In the genomic region with DNA sequence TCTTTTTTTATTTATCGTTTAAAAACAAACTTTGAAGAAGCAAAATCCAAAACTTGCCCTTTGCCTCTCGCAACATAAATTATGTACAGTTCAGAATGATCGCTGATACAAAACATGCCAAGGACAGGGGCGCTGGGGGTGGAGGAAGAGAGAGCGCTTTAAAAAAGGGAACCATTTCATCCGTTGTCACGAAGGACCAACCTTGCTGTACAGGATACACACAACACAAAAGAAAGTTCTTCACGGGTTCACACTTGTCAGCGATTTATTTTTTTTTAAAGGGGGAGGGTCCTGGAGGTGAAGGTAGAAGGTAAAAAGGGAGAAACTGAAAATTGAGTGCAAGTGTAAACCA, we compare ENCODE assay signal across 8 mouse cellular contexts. TPM values are rescaled to one million over a fixed set of nuclear protein-coding genes. Genes with fewer than 3 reads are reported as not detected.
DNase-seq lines count a peak whose midpoint lies in the region; ATAC-seq and TF ChIP-seq lines count a peak whose summit lies in the region.

No protein-coding gene starts in this region.

- H3K4me1 ChIP-seq in heart, embryonic 10.5 days: peaks cover 41% of the 10 kb centered on the region
- no peaks in the 10 kb centered on the region for H3K4me1 ChIP-seq in ES-Bruce4 (ENCODE audit: control insufficient read depth, insufficient read depth, low read length)
- H3K4me1 ChIP-seq in megakaryocyte, embryonic 14.5 days: peaks cover 68% of the 10 kb centered on the region

- no peak for TF ChIP-seq POLR2A in ES-Bruce4 (IDR thresholded peaks at IDR 0.05; ENCODE audit: insufficient read depth, low read length)

- no peaks in the 10 kb centered on the region for H3K9me3 ChIP-seq in heart, embryonic 10.5 days
- H3K9me3 ChIP-seq in ES-Bruce4 (replicated peaks; ENCODE audit: control insufficient read depth, insufficient read depth, low read length, poor library complexity, severe bottlenecking): no peaks in the 10 kb centered on the region
- H3K9me3 ChIP-seq in megakaryocyte, embryonic 14.5 days: no peaks in the 10 kb centered on the region

- peak overlapping the region; percentile 89 for H3K4me3 ChIP-seq in heart, embryonic 10.5 days
- peak overlapping the region; percentile 66 for H3K4me3 ChIP-seq in ES-Bruce4 (ENCODE audit: low read depth, low read length)
- H3K4me3 ChIP-seq in megakaryocyte, embryonic 14.5 days (replicated peaks): peak overlapping the region; percentile 97

- no peak for DNase-seq in heart, embryonic 10.5 days (ENCODE audit: low spot score)
- no peak for DNase-seq in heart, postnatal 10 days
- DNase-seq in cerebellum, adult 18-20 months: no peak
- DNase-seq in layer of hippocampus, adult 9-11 months: no peak
- DNase-seq in embryo, embryonic 10 days (ENCODE audit: low spot score): no peak

- H3K27me3 ChIP-seq in heart, embryonic 10.5 days (ENCODE audit: insufficient read depth, poor library complexity, severe bottlenecking): no peaks in the 10 kb centered on the region
- H3K27me3 ChIP-seq in ES-Bruce4 (ENCODE audit: control insufficient read depth, insufficient read depth, low read length, poor library complexity, severe bottlenecking): no peaks in the 10 kb centered on the region
- H3K27me3 ChIP-seq in megakaryocyte, embryonic 14.5 days (replicated peaks): no peaks in the 10 kb centered on the region

- peak overlapping the region; percentile 96 for H3K27ac ChIP-seq in heart, embryonic 10.5 days
- H3K27ac ChIP-seq in ES-Bruce4 (ENCODE audit: insufficient read depth, low read length): peak overlapping the region; percentile 82

- TF ChIP-seq EP300 in ES-Bruce4 (IDR thresholded peaks at IDR 0.05; ENCODE audit: insufficient read depth, low read depth, low read length): no peak

- TF ChIP-seq CTCF in ES-Bruce4 (IDR thresholded peaks at IDR 0.05; ENCODE audit: low read depth, low read length): no peak

- H3K36me3 ChIP-seq in heart, embryonic 10.5 days: peaks cover 49% of the 10 kb centered on the region
- H3K36me3 ChIP-seq in ES-Bruce4 (ENCODE audit: control insufficient read depth, insufficient read depth, low read length, poor library complexity, severe bottlenecking): peaks cover 23% of the 10 kb centered on the region
- peaks cover 62% of the 10 kb centered on the region for H3K36me3 ChIP-seq in megakaryocyte, embryonic 14.5 days (replicated peaks; ENCODE audit: low read length)

- WGBS in heart, embryonic 10.5 days: 17% methylated on average over 9 of the region's 9 CpGs

- peak overlapping the region; percentile 57 for H3K9ac ChIP-seq in ES-Bruce4 (ENCODE audit: low read depth, poor library complexity, severe bottlenecking)

- peak; percentile 46 to 70; a peak in 3 of 4 replicates for ATAC-seq in hematopoietic stem cell, adult 5-6 weeks (replicated peaks in 1 of 2; ENCODE audit: insufficient read depth in 1 of 2, low FRiP score in 2 of 2, low TSS enrichment in 1 of 2, low read depth in 1 of 2, poor library complexity in 2 of 2, severe bottlenecking in 2 of 2)

- intact Hi-C loops in heart, postnatal 10 days (cut with DNase I): loop anchor here (1.0 to 2.0 kb wide), 3 partner anchors 23 to 41 kb away; a partner anchor contains a TSS

RNA-seq across cellular contexts. Expression of a gene that starts 0.3 kb away (rescaled TPM):
- polyA plus RNA-seq in heart, embryonic 10.5 days (2016; fragmentation: Nextera tagmentation; extraction: Ambion mirVana): 95.0 and 97.7 TPM in 2 replicates
- 10 to 100 TPM; 93.7 to 94.3 TPM for total RNA-seq in heart, postnatal 10 days (2021)
- 51.0 and 61.0 TPM in 2 replicates for polyA plus RNA-seq in ES-Bruce4 (2011; ENCODE audit: insufficient read depth, insufficient read length, low read depth, missing spikeins)
- 70.7 and 115 TPM in 2 replicates for total RNA-seq in hematopoietic stem cell, adult 5-6 weeks (2017)
- 237 and 264 TPM in 2 replicates for polyA plus RNA-seq in megakaryocyte, embryonic 14.5 days (2012; ENCODE audit: insufficient read depth, low replicate concordance)

RNA-seq across cellular contexts. Expression of a gene that starts 22.4 kb away (rescaled TPM):
- 0.06 TPM in 1 of 2 replicates, not detected in the other for polyA plus RNA-seq in heart, embryonic 10.5 days (2016; fragmentation: Nextera tagmentation; extraction: Ambion mirVana)
- total RNA-seq in heart, postnatal 10 days (2021): under 1 TPM; 0.10 to 0.32 TPM
- not detected in 2 replicates for polyA plus RNA-seq in ES-Bruce4 (2011; ENCODE audit: insufficient read depth, insufficient read length, low read depth, missing spikeins)
- total RNA-seq in hematopoietic stem cell, adult 5-6 weeks (2017): 0.15 and 0.63 TPM in 2 replicates
- polyA plus RNA-seq in megakaryocyte, embryonic 14.5 days (2012; ENCODE audit: insufficient read depth, low replicate concordance): 0.32 and 0.73 TPM in 2 replicates

RNA-seq across cellular contexts. Expression of a gene that starts 39.3 kb away (rescaled TPM):
- 10.1 and 12.0 TPM in 2 replicates for polyA plus RNA-seq in heart, embryonic 10.5 days (2016; fragmentation: Nextera tagmentation; extraction: Ambion mirVana)
- 10 to 100 TPM; 63.0 to 72.1 TPM for total RNA-seq in heart, postnatal 10 days (2021)
- 51.9 and 62.2 TPM in 2 replicates for polyA plus RNA-seq in ES-Bruce4 (2011; ENCODE audit: insufficient read depth, insufficient read length, low read depth, missing spikeins)
- 33.0 and 45.0 TPM in 2 replicates for total RNA-seq in hematopoietic stem cell, adult 5-6 weeks (2017)
- 11.9 and 17.8 TPM in 2 replicates for polyA plus RNA-seq in megakaryocyte, embryonic 14.5 days (2012; ENCODE audit: insufficient read depth, low replicate concordance)

RNA-seq across cellular contexts. Expression of a gene that starts 42.0 kb away (rescaled TPM):
- not detected in 2 replicates for polyA plus RNA-seq in heart, embryonic 10.5 days (2016; fragmentation: Nextera tagmentation; extraction: Ambion mirVana)
- total RNA-seq in heart, postnatal 10 days (2021): not detected
- not detected in 2 replicates for polyA plus RNA-seq in ES-Bruce4 (2011; ENCODE audit: insufficient read depth, insufficient read length, low read depth, missing spikeins)
- total RNA-seq in hematopoietic stem cell, adult 5-6 weeks (2017): not detected in 2 replicates
- not detected in 2 replicates for polyA plus RNA-seq in megakaryocyte, embryonic 14.5 days (2012; ENCODE audit: insufficient read depth, low replicate concordance)

RNA-seq across cellular contexts. Expression of a gene that starts 53.7 kb away (rescaled TPM):
- 0.09 TPM in 1 of 2 replicates, not detected in the other for polyA plus RNA-seq in heart, embryonic 10.5 days (2016; fragmentation: Nextera tagmentation; extraction: Ambion mirVana)
- under 1 TPM; 0.43 to 0.67 TPM for total RNA-seq in heart, postnatal 10 days (2021)
- 1.7 and 1.8 TPM in 2 replicates for polyA plus RNA-seq in ES-Bruce4 (2011; ENCODE audit: insufficient read depth, insufficient read length, low read depth, missing spikeins)
- 1.4 and 1.8 TPM in 2 replicates for total RNA-seq in hematopoietic stem cell, adult 5-6 weeks (2017)
- not detected in 2 replicates for polyA plus RNA-seq in megakaryocyte, embryonic 14.5 days (2012; ENCODE audit: insufficient read depth, low replicate concordance)
